Mouse (Mus musculus) adrenal gland, postnatal 25 days (tissue): Measurements from ENCODE around the gene Cbx8. TPM values are rescaled to one million over a fixed set of nuclear protein-coding genes. Genes with fewer than 3 reads are reported as not detected.

ENCODE experiments used
- DNase-seq: peaks from one replicate; pipeline ENCODE4 v3.0.0; 2021; ENCODE audit warnings: mixed read lengths
- total RNA-seq: library from RNA; stranded (reverse); gene quantifications from 2 replicates; pipeline ENCODE4 v1.2.3, GENCODE M21; 2021

The Cbx8 gene
- total RNA-seq, 1 experiment from 2014 or later = 13.0 TPM

GRCm38 (mm10) chr11:119050361-119050760 is 9.6 kb upstream of the Cbx8 start:
- DNase-seq = no peak

GRCm38 (mm10) chr11:119048133-119048510 is 7.4 kb upstream of the Cbx8 start:
- DNase-seq = no peak

- DNase-seq = no peak
These were observed 6.7 kb upstream of the Cbx8 start for GRCm38 (mm10) chr11:119047261-119048132.

- peak; percentile 62 for DNase-seq
These were observed 6.0 kb upstream of the Cbx8 start for GRCm38 (mm10) chr11:119046601-119047245.

- no peak for DNase-seq
These were observed 4.0 kb upstream of the Cbx8 start for GRCm38 (mm10) chr11:119044551-119045337.

- DNase-seq = no peak
These were observed 3.2 kb upstream of the Cbx8 start for GRCm38 (mm10) chr11:119043761-119044550.

- no peak for DNase-seq
These were observed 2.4 kb upstream of the Cbx8 start for GRCm38 (mm10) chr11:119043273-119043540.

- no peak for DNase-seq
These were observed 1.9 kb upstream of the Cbx8 start for GRCm38 (mm10) chr11:119042466-119043272.

GRCm38 (mm10) chr11:119041750-119042465 is 1.1 kb upstream of the Cbx8 start:
- no peak for DNase-seq

GRCm38 (mm10) chr11:119041325-119041716 is 552 bp upstream of the Cbx8 start:
- no peak for DNase-seq

- no peak for DNase-seq
These were observed 847 bp downstream of the Cbx8 start for GRCm38 (mm10) chr11:119039732-119040512.

GRCm38 (mm10) chr11:119038744-119039484 is 1.9 kb downstream of the Cbx8 start:
- DNase-seq = no peak

GRCm38 (mm10) chr11:119037780-119038401 is 2.9 kb downstream of the Cbx8 start:
- DNase-seq = no peak

- DNase-seq = no peak
These were observed 3.6 kb downstream of the Cbx8 start for GRCm38 (mm10) chr11:119036934-119037779.

GRCm38 (mm10) chr11:119036447-119036846 is 4.3 kb downstream of the Cbx8 start:
- no peak for DNase-seq

GRCm38 (mm10) chr11:119035686-119036165 is 5.0 kb downstream of the Cbx8 start:
- DNase-seq = no peak

GRCm38 (mm10) chr11:119035094-119035685 is 5.6 kb downstream of the Cbx8 start:
- DNase-seq = no peak
